Mouse (Mus musculus) embryo, embryonic 10 days (tissue): ENCODE results near the gene Rsl24d1.
"Not testable (repeated sequence)": the region's sequence is repeated elsewhere in the genome, so short reads cannot be mapped to it uniquely, and the experiment has no call there.

Source experiments
- DNase-seq: peaks from one replicate; pipeline ENCODE4 v3.0.0-alpha.2; 2015; ENCODE audit warnings: low spot score

Rsl24d1 gene

DNA sequence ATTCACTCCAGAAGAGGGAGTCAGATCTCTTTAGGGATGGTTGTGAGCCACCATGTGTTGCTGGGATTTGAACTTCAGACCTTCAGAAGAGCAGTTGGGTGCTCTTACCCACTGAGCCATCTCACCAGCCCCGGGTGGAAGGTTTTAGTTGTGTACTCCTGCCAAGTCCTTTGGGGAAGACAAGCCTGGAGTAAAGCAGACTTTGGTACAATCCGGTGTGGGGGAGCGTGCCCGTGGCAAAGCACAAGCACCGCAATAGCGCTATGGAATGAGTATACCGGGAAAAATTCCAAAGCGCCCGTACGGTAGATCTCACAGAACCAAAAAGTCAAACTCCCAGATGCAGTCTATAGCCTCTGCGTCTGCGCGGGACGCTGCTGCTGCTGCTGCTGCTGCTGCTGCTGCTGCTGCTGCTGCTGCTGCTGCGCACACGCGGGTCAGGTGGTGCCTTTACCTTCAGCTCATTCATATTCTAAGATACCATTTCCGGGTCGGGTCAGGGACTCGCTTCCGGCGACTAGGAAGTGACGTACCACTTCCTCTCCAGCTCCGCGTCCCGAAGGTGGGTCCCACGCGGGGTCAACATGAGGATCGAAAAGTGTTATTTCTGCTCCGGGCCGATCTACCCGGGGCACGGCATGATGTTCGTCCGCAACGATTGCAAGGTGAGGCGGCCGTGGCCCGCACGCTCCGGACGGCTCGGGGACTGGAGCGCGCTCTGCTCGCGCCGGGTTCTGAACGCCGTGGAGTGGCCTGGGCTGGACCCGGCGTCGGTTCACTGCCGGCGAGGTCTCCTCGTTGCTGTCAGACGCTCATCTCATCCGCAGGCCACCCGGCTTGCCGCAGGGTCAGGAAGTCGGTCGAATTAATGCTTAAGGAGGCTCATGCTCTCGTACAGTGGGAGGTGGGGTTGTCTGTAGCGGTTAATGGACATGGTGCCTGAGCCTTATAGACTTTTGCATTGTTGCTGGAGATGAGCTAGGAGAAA, at the start of gene Rsl24d1:
Rsl24d1 (plus strand) TSS at position 508 of the 988 bp plus-strand sequence.
- DNase-seq: peak; percentile 94

- peak; percentile 60 for DNase-seq
Measured at GRCm38 (mm10) chr9:73063621-73064290, 49.5 kb upstream of the Rsl24d1 start.

DNA sequence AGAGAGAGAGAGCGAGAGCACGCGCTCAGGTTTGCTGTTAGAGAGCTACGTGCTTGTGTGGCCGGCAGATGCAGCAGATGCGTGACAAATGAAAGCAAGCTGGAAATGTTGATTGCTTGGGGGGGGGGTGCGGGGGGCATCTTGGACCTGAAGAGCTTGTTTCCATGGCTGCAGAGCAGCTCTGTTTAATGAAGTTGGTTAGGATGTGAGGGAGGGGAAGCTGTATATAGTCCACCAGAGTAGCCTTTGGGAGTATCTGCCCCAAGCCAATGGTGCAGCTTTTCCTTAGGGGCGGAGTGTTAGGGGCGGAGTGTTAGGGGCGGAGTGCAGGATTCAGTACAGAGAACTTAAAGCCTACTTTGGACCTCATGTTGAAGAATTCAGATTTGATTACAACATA, 46.1 kb upstream of the Rsl24d1 start:
- peak; percentile 49 for DNase-seq

DNA sequence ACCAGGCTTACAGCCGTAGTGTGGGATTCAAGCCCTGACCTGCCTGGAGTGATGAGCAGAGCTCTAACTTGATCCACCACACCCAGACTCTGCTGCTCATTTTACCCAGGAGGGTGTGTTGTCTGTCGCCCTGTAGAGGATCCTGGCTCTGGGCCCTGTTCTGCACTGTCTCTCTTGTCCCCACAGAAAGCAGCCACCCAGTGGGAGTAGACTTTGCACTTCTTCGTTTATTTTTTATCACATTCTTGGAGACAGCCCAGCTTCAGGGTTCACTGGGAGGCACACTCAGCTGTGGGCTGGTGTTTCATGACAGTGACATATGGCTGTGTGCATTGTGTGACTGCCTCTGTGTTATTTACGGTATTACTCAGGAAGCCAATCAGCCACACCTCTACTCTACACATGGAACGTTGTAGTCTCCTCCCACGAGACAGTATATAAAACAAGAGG, 45.0 kb upstream of the Rsl24d1 start:
- DNase-seq: peak; percentile 41

DNA sequence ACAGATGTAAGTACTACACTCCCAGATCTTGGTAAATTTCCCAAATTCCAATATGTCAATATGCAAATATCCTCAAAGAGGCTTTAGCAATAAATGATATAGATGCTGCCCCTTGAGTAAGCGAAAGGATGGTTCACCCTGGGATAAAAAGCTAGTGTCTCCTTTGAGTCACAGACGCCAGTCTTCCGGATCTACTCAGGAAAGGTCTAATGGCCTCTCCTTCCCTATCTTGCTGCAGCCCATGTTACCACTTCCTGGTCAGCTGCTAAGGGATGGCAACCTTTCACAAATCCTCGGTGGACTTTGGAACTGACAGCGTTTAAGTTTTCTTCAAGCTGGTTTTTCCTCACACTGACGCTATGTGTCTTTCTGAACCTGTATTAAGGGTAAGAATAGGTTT, 44.5 kb upstream of the Rsl24d1 start:
- no peak for DNase-seq

DNA sequence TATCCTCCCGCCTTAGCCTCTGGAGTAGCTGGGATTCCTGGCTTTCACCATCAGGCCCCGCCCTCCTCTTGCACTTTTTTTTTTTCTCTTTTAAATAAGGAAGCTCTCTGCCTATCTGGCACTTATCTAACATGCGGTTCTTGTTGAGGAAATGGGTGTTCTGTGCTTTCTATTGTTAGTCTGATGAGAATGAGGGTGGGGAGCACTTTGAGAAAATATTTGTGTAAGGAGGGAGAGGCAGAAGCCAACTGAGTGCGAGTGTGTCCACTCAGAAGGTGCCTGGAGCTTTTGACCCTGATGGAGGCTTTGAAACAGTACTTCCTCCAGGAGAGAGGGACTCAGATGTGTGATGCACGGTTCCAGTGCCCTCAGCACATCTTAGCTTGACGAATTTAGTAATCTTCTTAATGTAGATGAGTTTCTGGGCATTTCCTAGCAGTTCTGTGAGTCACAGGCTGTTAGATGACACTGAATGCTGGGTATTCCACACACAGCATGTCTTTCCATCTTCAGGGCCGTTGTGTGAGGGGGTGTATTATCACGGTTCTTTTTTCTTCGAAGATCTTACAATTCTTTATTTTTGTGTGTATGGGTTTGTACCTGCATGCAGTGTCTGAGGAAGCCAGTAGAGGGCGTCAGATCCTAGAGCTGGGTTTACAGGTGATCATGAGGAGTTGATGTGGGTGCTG, 42.1 kb upstream of the Rsl24d1 start:
- DNase-seq: no peak

DNA sequence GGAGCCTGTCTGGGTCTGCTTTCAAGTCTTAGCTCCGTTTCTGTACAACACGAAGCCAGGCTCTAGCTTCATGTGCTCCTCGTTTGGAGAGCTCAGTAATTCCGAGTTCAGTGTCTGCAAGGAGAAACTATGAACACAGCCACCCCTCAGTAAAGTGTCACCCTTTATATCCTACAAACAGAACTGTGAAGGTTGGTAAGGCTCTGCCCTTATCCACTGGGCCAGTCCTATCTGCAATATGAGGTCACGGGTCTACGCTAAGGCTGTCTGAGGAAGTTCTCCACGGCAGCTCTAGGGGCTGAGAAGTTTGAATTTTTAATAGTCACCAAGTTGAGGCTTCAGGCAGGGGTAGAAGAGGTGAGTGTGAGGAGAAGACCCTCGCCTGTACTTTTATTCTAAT, 40.8 kb upstream of the Rsl24d1 start:
- no peak for DNase-seq

DNA sequence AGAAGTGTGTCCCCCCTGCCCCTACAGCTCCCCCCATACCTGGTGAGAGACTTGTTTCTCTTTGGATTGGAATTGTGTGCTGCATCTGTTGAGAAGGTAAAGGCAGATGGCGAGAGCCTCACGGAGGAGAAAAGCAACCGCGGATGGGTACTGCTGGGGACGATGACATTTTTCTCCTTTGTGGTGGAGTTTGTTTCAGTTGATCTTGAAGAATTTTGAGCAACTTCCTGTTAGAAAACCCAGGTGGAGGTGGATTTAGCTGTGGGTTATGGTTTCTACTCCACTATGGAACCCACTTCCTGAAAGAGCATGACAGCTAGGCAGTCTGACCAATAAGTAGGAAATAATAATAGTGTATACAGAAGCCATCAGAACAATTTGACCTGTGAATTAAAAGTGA, 40.1 kb upstream of the Rsl24d1 start:
- DNase-seq: no peak

- DNase-seq: not testable (repeated sequence)
Measured at GRCm38 (mm10) chr9:73079349-73079748, 33.9 kb upstream of the Rsl24d1 start.

DNA sequence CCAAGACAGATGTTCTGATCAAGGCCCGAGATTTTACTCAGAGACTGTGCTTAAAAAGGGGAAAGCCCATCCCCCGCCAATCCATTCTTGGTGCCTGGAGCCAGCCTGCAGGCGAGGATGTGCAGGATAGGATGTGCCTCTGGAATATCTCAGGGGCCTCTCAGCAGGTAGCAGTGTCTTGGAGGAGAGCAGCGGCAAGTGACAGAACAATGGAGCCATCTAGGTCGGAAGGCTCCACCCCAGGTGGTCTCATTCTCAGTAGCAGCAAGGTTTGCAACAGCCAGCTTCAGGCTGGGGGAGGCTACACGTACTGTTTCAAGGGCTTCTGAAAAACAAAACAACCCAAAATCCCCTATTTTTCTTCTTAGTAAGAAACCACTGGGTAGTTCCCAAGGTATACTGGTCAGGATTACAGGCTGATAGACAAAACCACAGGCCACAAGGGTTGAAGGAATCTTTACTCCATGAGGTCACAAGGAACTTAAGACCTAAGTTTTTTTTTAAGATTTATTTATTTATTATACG, 33.4 kb upstream of the Rsl24d1 start:
- DNase-seq: no peak

- no peak for DNase-seq
Measured at GRCm38 (mm10) chr9:73082291-73083000, 30.8 kb upstream of the Rsl24d1 start.

GRCm38 (mm10) chr9:73083956-73084355, 29.3 kb upstream of the Rsl24d1 start:
- DNase-seq: no peak

GRCm38 (mm10) chr9:73085845-73086244, 27.4 kb upstream of the Rsl24d1 start:
- DNase-seq: no peak

- DNase-seq: no peak
Measured at GRCm38 (mm10) chr9:73087121-73087520, 26.1 kb upstream of the Rsl24d1 start.

GRCm38 (mm10) chr9:73087581-73087980, 25.6 kb upstream of the Rsl24d1 start:
- DNase-seq: no peak

- no peak for DNase-seq
Measured at GRCm38 (mm10) chr9:73089222-73089920, 23.9 kb upstream of the Rsl24d1 start.

DNA sequence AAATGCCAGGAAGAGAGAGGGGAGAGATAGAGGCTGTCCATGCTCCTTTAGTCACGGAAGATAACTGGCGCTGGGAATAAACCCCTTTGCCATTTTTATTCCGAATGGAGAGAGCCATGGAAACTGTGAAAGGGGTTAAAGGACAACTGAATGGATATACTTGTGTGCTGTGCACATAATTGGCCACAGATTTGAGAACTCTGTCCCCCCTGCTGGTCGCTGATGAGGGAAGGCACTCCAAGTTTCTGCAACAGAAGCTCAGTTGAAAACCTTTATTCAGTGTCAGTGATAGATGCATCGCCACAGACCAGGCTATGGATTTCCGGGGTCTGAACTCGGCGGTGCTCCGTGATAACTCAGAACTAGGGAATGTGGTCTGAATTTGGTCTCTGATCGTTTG, 23.1 kb upstream of the Rsl24d1 start:
- no peak for DNase-seq

GRCm38 (mm10) chr9:73091747-73092146, 21.5 kb upstream of the Rsl24d1 start:
- DNase-seq: peak; percentile 85

DNA sequence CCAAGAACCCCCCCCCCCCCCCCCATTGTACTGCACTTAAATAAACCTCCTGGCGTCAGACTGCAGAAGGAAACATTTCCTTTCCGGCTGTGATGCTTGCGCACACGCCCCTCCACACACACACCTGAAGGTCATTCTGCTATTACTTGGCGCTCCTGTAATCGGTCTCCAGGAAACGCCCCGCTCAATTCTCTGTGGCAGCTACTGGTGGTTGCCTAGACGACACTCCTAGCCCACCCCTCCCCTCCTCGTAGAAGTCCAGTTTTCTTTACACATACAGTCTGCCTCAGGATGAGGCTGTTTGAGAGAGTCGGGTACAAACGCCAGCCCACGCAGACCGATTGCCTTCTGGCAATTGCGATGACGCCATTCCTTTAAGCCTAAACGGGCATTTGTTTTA, 18.6 kb upstream of the Rsl24d1 start:
- peak; percentile 12 for DNase-seq

- DNase-seq: no peak
Measured at GRCm38 (mm10) chr9:73097898-73098297, 15.3 kb upstream of the Rsl24d1 start.

GRCm38 (mm10) chr9:73101536-73101935, 11.7 kb upstream of the Rsl24d1 start, which contains the start of gene Khdc3:
TSS of gene Khdc3 (plus strand) at chr9:73101836.
- no peak for DNase-seq
